Mouse (Mus musculus) myocyte (in vitro differentiated cells): ENCODE results near the gene Krt12. TPM values are rescaled to one million over a fixed set of nuclear protein-coding genes. Genes with fewer than 3 reads are reported as not detected.

Experiments used
- H3K27me3 ChIP-seq: one replicate; pipeline ENCODE4 v1.6.1; 2011; ENCODE audit not compliant: control insufficient read depth, insufficient read depth, insufficient read length
- H3K36me3 ChIP-seq: one replicate; pipeline ENCODE4 v1.6.1; 2011; ENCODE audit not compliant: control insufficient read depth, insufficient read depth
- H3K4me2 ChIP-seq: one replicate; pipeline ENCODE4 v1.6.1; 2011; ENCODE audit warnings: low read depth, control low read depth
- H3K4me3 ChIP-seq: one replicate; pipeline ENCODE4 v1.5.1; 2011; ENCODE audit warnings: mild to moderate bottlenecking, control low read depth, moderate library complexity
- H3K79me2 ChIP-seq: one replicate; pipeline ENCODE4 v1.6.1; 2011; ENCODE audit not compliant: control insufficient read depth, insufficient read depth
- H3ac ChIP-seq: one replicate; pipeline ENCODE4 v1.6.1; 2011; ENCODE audit not compliant: control insufficient read depth, insufficient read length
- CEBPB ChIP-seq: IDR thresholded peaks from 2 replicates; pipeline ENCODE4 v1.6.1; 2011; ENCODE audit warnings: mild to moderate bottlenecking, moderate library complexity; ENCODE audit not compliant: poor library complexity, insufficient read depth, severe bottlenecking
- E2F4 ChIP-seq: IDR thresholded peaks from one replicate; pipeline ENCODE4 v1.6.1; 2011; ENCODE audit warnings: mild to moderate bottlenecking, control low read depth, moderate library complexity; ENCODE audit not compliant: insufficient read depth
- MAX ChIP-seq: IDR thresholded peaks from one replicate; pipeline ENCODE4 v1.6.1; 2011; ENCODE audit warnings: low read depth, mild to moderate bottlenecking, control low read depth
- MYOD1 ChIP-seq, 3 experiments: IDR thresholded peaks; one replicate each; pipeline ENCODE4 v1.6.1; 2011; ENCODE audit warnings: control low read depth in 2 of 3, low read depth in 2 of 3, mild to moderate bottlenecking in 2 of 3, moderate library complexity in 1 of 3; ENCODE audit not compliant: insufficient read length in 2 of 3, control insufficient read depth in 1 of 3
- MYOG ChIP-seq, 3 experiments: IDR thresholded peaks; one replicate each; pipeline ENCODE4 v1.6.1; 2011; ENCODE audit warnings: control low read depth in 2 of 3, low read depth in 2 of 3, mild to moderate bottlenecking in 2 of 3; ENCODE audit not compliant: insufficient read length in 2 of 3, control insufficient read depth in 1 of 3, insufficient read depth in 1 of 3
- POLR2A ChIP-seq: IDR thresholded peaks from one replicate; pipeline ENCODE4 v1.6.1; 2011; ENCODE audit warnings: low read depth, mild to moderate bottlenecking, control low read depth, moderate library complexity; ENCODE audit not compliant: insufficient read length
- POLR2AphosphoS2 ChIP-seq: IDR thresholded peaks from one replicate; pipeline ENCODE4 v1.6.1; 2011; ENCODE audit warnings: low read depth, control low read depth; ENCODE audit not compliant: insufficient read length
- REST ChIP-seq: IDR thresholded peaks from one replicate; pipeline ENCODE4 v1.6.1; 2011; ENCODE audit warnings: mild to moderate bottlenecking, control low read depth, moderate library complexity; ENCODE audit not compliant: insufficient read depth, insufficient read length
- SRF ChIP-seq: IDR thresholded peaks from one replicate; pipeline ENCODE4 v1.6.1; 2011; ENCODE audit warnings: low read depth; ENCODE audit not compliant: control insufficient read depth, insufficient read length
- TCF12 ChIP-seq: IDR thresholded peaks from one replicate; pipeline ENCODE4 v1.6.1; 2011; ENCODE audit warnings: mild to moderate bottlenecking, control low read depth; ENCODE audit not compliant: poor library complexity, insufficient read depth, severe bottlenecking
- TCF3 ChIP-seq: IDR thresholded peaks from one replicate; pipeline ENCODE4 v1.6.1; 2011; ENCODE audit warnings: low read depth, control low read depth; ENCODE audit not compliant: insufficient read length
- USF1 ChIP-seq: IDR thresholded peaks from one replicate; pipeline ENCODE4 v1.6.1; 2011; ENCODE audit warnings: low read depth, mild to moderate bottlenecking, control low read depth, moderate library complexity
- polyA plus RNA-seq: library from polyadenylated mRNA; unstranded; fragments of >200 nt; fragmentation: generic; extraction: Trizol; gene quantifications from one replicate; pipeline ENCODE4 v1.2.1, GENCODE M21; 2012; ENCODE audit warnings: missing spikeins

The Krt12 gene
- polyA plus RNA-seq, result not detected

DNA sequence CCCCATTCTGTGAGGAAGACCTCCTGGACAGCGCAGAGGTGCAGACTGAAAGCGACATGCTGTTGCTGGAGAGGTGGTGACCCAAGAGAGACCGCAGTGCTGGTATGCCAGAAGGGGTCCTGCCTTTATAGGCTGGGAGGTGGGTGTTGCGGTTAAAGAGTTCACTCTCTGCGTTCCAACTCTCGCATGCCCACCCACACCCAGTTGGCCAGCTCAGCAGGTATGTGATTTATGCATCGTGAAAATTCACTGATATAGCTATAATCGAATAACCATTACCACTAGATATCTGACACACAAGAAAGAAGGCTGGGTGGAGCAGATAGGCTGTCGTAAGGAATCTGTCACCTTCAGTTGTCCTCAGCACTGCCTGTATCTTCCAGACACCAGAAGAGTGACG lies at the start of gene Krt12:
Krt12 (minus strand) TSS at position 101 of the 400 bp plus-strand sequence.
- Histone ChIP-seq H3K27me3 (peaks cover 22% of the 10 kb centered on the region), H3K36me3 (no peaks in the 10 kb centered on the region), H3K4me2 (no peak within 1 kb of the TSS), H3K79me2 (no peaks in the 10 kb centered on the region), H3K4me3 (no peak within 1 kb of the TSS), H3ac (no peak within 1 kb of the TSS)
- TF ChIP-seq REST (no peak), USF1 (no peak), MYOG (IDR thresholded peaks at IDR 0.05; ENCODE audit: control insufficient read depth in 1 of 3, insufficient read depth in 1 of 3, insufficient read length in 2 of 3, low read depth in 2 of 3) (no peak), TCF12 (no peak), MYOD1 (IDR thresholded peaks at IDR 0.05; ENCODE audit: control insufficient read depth in 1 of 3, insufficient read length in 2 of 3, low read depth in 2 of 3) (no peak), POLR2AphosphoS2 (no peak), CEBPB (no peak), SRF (no peak), POLR2A (no peak), MAX (no peak)

- Histone ChIP-seq H3K4me3 (no peak overlapping the region), H3K4me2 (no peak overlapping the region), H3ac (no peak overlapping the region), H3K79me2 (no peaks in the 10 kb centered on the region), H3K27me3 (no peaks in the 10 kb centered on the region), H3K36me3 (no peaks in the 10 kb centered on the region)
- no peak for TF ChIP-seq CEBPB
- no peak for TF ChIP-seq POLR2A
- TF ChIP-seq SRF, result no peak
- no peak for TF ChIP-seq USF1
- no peak for TF ChIP-seq MAX
- no peak for TF ChIP-seq MYOD1 (IDR thresholded peaks at IDR 0.05; ENCODE audit: control insufficient read depth in 1 of 3, insufficient read length in 2 of 3, low read depth in 2 of 3)
- no peak for TF ChIP-seq TCF12
- no peak for TF ChIP-seq REST
- no peak for TF ChIP-seq E2F4
- no peak for TF ChIP-seq TCF3
- no peak for TF ChIP-seq POLR2AphosphoS2
- TF ChIP-seq MYOG (IDR thresholded peaks at IDR 0.05; ENCODE audit: control insufficient read depth in 1 of 3, insufficient read depth in 1 of 3, insufficient read length in 2 of 3, low read depth in 2 of 3), result no peak
These were observed 47.2 kb upstream of the Krt12 start for GRCm38 (mm10) chr11:99469228-99469627.

DNA sequence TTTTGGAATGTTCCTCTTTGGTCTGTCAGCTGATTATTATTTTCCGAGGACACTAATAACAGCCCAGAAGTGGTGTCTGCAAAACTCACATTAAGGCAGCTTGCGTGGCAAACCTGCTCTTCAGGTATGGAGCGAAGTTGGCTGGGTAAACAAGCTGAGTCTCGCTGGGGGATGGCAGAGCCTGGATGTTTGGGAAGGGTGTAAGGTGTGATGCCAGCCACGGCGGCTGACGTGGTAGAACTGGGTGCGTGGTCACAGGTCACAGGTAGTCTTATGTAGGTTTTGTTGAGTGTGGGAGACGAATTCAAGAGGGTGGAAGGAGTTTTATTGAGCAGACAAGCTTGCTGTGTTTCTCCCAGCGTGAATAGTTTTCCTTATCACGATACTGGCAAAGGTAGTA lies 46.5 kb upstream of the Krt12 start:
- no peak overlapping the region for H3K4me2 ChIP-seq
- no peaks in the 10 kb centered on the region for H3K27me3 ChIP-seq
- H3K4me3 ChIP-seq, result no peak overlapping the region
- TF ChIP-seq USF1 (no peak), MAX (no peak), TCF3 (no peak), CEBPB (no peak), POLR2A (no peak), TCF12 (no peak), SRF (no peak)
- H3ac ChIP-seq, result no peak overlapping the region
- no peaks in the 10 kb centered on the region for H3K79me2 ChIP-seq
- H3K36me3 ChIP-seq, result no peaks in the 10 kb centered on the region

DNA sequence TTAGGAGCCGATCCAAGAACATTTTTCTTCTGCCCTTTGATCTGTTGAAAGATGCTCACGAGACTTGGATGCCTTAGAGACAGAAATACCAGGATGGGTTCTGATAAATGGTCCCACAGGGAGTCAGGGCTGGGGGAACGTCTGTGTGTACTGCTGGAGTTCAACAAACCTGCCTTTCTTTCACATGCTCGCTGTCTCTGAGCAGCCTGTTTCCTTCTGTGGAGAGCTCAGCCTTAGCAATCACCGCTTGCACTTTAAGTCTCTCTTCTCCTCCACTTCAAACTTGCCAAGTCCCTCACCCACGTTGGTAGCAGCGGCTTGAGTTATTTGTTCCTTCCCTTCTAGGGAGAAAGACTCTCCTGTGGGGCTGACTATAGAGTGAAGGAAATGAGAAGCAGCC lies 44.3 kb upstream of the Krt12 start:
- Histone ChIP-seq H3K36me3 (no peaks in the 10 kb centered on the region), H3K4me3 (no peak overlapping the region), H3K27me3 (no peaks in the 10 kb centered on the region), H3ac (no peak overlapping the region), H3K4me2 (no peak overlapping the region), H3K79me2 (no peaks in the 10 kb centered on the region)
- TF ChIP-seq REST (no peak), MYOG (IDR thresholded peaks at IDR 0.05; ENCODE audit: control insufficient read depth in 1 of 3, insufficient read depth in 1 of 3, insufficient read length in 2 of 3, low read depth in 2 of 3) (no peak), MAX (no peak), TCF12 (no peak), CEBPB (no peak), TCF3 (no peak), SRF (no peak), USF1 (no peak), E2F4 (no peak), MYOD1 (IDR thresholded peaks at IDR 0.05; ENCODE audit: control insufficient read depth in 1 of 3, insufficient read length in 2 of 3, low read depth in 2 of 3) (no peak), POLR2AphosphoS2 (no peak)

DNA sequence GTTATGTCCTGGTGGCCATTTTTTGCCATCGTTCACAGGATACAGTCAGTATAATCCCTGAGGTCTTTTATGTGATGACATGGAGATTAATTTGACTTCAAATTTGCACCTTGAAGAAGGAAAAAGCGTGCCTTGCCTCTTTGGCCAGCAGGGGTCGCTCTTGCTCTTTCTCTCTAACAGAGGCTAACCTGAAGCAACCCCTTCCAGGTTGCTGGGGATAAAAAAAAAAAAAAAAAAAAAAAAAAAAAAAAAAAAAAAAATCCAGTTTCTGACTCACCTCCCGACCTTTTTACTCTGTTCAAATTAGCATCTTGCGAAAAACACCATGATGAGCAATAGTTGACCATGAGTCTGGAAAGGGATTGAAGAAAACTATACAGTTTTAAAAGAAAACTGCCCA lies 42.8 kb upstream of the Krt12 start:
- TF ChIP-seq E2F4, result no peak
- TF ChIP-seq REST, result no peak
- no peak for TF ChIP-seq MYOD1 (IDR thresholded peaks at IDR 0.05; ENCODE audit: control insufficient read depth in 1 of 3, insufficient read length in 2 of 3, low read depth in 2 of 3)
- H3ac ChIP-seq, result no peak overlapping the region
- no peak overlapping the region for H3K4me2 ChIP-seq
- H3K4me3 ChIP-seq, result no peak overlapping the region
- no peaks in the 10 kb centered on the region for H3K36me3 ChIP-seq
- no peaks in the 10 kb centered on the region for H3K27me3 ChIP-seq
- no peaks in the 10 kb centered on the region for H3K79me2 ChIP-seq
